Comparison of ENCODE assay signal across 8 mouse cellular contexts in genomic region chr1:134053207-134053606, GRCm38 (mm10). TPM values are rescaled to one million over a fixed set of nuclear protein-coding genes. Genes with fewer than 3 reads are reported as not detected.
DNase-seq lines count a peak whose midpoint lies in the region; ATAC-seq and TF ChIP-seq lines count a peak whose summit lies in the region.

No protein-coding gene starts in this region.

- no peak overlapping the region for H3K4me3 ChIP-seq in CH12.LX (replicated peaks in 1 of 3; ENCODE audit: low read depth in 2 of 3, low read length in 2 of 3, poor library complexity in 1 of 3)
- H3K4me3 ChIP-seq in bone marrow macrophage, adult 2 months (ENCODE audit: insufficient read depth, low read length), result no peak overlapping the region
- H3K4me3 ChIP-seq in embryonic fibroblast, embryonic 13.5 days (ENCODE audit: insufficient read depth, low read length), result no peak overlapping the region
- no peak overlapping the region for H3K4me3 ChIP-seq in heart, embryonic 12.5 days

- peak; percentile 92 to 98 for TF ChIP-seq CTCF in CH12.LX (conservative IDR thresholded peaks at IDR 0.05 in 1 of 2, IDR thresholded peaks at IDR 0.05 in 1 of 2; ENCODE audit: low read depth in 2 of 2, low read length in 2 of 2)
- peak; percentile 52 for TF ChIP-seq CTCF in bone marrow macrophage, adult 2 months (IDR thresholded peaks at IDR 0.05; ENCODE audit: low read depth, low read length)
- peak; percentile 87 for TF ChIP-seq CTCF in embryonic fibroblast, embryonic 13.5 days (IDR thresholded peaks at IDR 0.05; ENCODE audit: borderline replicate concordance, insufficient read depth, low read length)

- H3K9ac ChIP-seq in CH12.LX (ENCODE audit: insufficient read depth, low read depth), result no peak overlapping the region
- no peak overlapping the region for H3K9ac ChIP-seq in heart, embryonic 12.5 days

- H3K9me3 ChIP-seq in CH12.LX (replicated peaks; ENCODE audit: low read length), result no peaks in the 10 kb centered on the region
- H3K9me3 ChIP-seq in heart, embryonic 12.5 days (replicated peaks), result no peaks in the 10 kb centered on the region

- peak; percentile 96 for TF ChIP-seq RAD21 in CH12.LX (IDR thresholded peaks at IDR 0.05; ENCODE audit: low read depth, low read length)

- no peak overlapping the region for H3K27ac ChIP-seq in CH12.LX (ENCODE audit: insufficient read depth, low read depth)
- H3K27ac ChIP-seq in bone marrow macrophage, adult 2 months (ENCODE audit: insufficient read depth, low read depth, low read length), result no peak overlapping the region
- H3K27ac ChIP-seq in embryonic fibroblast, embryonic 13.5 days (ENCODE audit: insufficient read depth, low read length), result no peak overlapping the region
- H3K27ac ChIP-seq in heart, embryonic 12.5 days (ENCODE audit: poor library complexity, severe bottlenecking), result no peak overlapping the region

- no peaks in the 10 kb centered on the region for H3K36me3 ChIP-seq in CH12.LX (replicated peaks in 1 of 2; ENCODE audit: control insufficient read depth in 1 of 2, insufficient read depth in 1 of 2, low read length in 1 of 2)
- no peaks in the 10 kb centered on the region for H3K36me3 ChIP-seq in heart, embryonic 12.5 days

- TF ChIP-seq EP300 in CH12.LX (IDR thresholded peaks at IDR 0.05; ENCODE audit: low read length), result no peak

- dilution Hi-C loops in CH12.LX (cut with MboI; ENCODE audit: extremely low pct_ligation_motif_present, extremely low pct_unique_long_range_greater_than_20kb, low sequenced_read_pairs), result no loop called here

- in situ Hi-C loops in CH12.LX (cut with MboI; ENCODE audit: low pct_ligation_motif_present, low pct_unique_long_range_greater_than_20kb, low sequenced_read_pairs), result no loop called here

- peaks cover 0 to 12% of the 10 kb centered on the region in 2 experiments; a peak in 2 of 4 replicates for H3K4me1 ChIP-seq in CH12.LX (ENCODE audit: control insufficient read depth in 1 of 2, insufficient read depth in 2 of 2)
- no peaks in the 10 kb centered on the region for H3K4me1 ChIP-seq in bone marrow macrophage, adult 2 months (ENCODE audit: control insufficient read depth, insufficient read depth, low read length)
- H3K4me1 ChIP-seq in embryonic fibroblast, embryonic 13.5 days (ENCODE audit: control insufficient read depth, insufficient read depth, low read length), result no peaks in the 10 kb centered on the region
- peaks cover 9% of the 10 kb centered on the region; the same call in 1 of the 2 replicates for H3K4me1 ChIP-seq in heart, embryonic 12.5 days (replicated peaks)

- WGBS in heart, embryonic 12.5 days, result 7% methylated on average over 6 of the region's 6 CpGs

- no peak for TF ChIP-seq POLR2A in CH12.LX (IDR thresholded peaks at IDR 0.05; ENCODE audit: low read depth, low read length)
- TF ChIP-seq POLR2A in bone marrow macrophage, adult 2 months (IDR thresholded peaks at IDR 0.05; ENCODE audit: borderline replicate concordance, low read depth, low read length), result no peak
- no peak for TF ChIP-seq POLR2A in embryonic fibroblast, embryonic 13.5 days (IDR thresholded peaks at IDR 0.05; ENCODE audit: low read depth, low read length)

- no peak overlapping the region for H3K4me2 ChIP-seq in CH12.LX (ENCODE audit: insufficient read depth, low read depth, poor library complexity, severe bottlenecking)
- no peak overlapping the region for H3K4me2 ChIP-seq in heart, embryonic 12.5 days

- no peaks in the 10 kb centered on the region for H3K79me2 ChIP-seq in CH12.LX (replicated peaks; ENCODE audit: control insufficient read depth, extremely low read depth, insufficient read depth, poor library complexity, severe bottlenecking)

- DNase-seq in CH12.LX (ENCODE audit: extremely low read depth), result peak; percentile 79
- peak; percentile 93 to 94 for DNase-seq in kidney, postnatal 4 days
- peak; percentile 86 to 88 for DNase-seq in lung, adult 18-20 months
- DNase-seq in ovary, postnatal 36 days (ENCODE audit: low spot score), result peak; percentile 82
- DNase-seq in thymus, postnatal 14 days, result peak; percentile 92

- H3K27me3 ChIP-seq in CH12.LX (replicated peaks), result peaks cover 55% of the 10 kb centered on the region
- 0 out of 2 replicates have a peak, but pooled peaks cover 5% of the 10 kb centered on the region for H3K27me3 ChIP-seq in heart, embryonic 12.5 days (replicated peaks)

- ATAC-seq in heart, embryonic 12.5 days (ENCODE audit: insufficient number of reproducible peaks, low FRiP score), result peak; percentile 62

TF ChIP-seq in CH12.LX, 34 proteins besides CTCF, POLR2A, EP300 and RAD21:
- TF ChIP-seq TCF12 (IDR thresholded peaks at IDR 0.05; ENCODE audit: low read depth, low read length) (no peak), SMC3 (IDR thresholded peaks at IDR 0.05; ENCODE audit: low read depth, low read length) (peak; percentile 91), MYC (IDR thresholded peaks at IDR 0.05; ENCODE audit: low read depth, low read length) (0 out of 2 replicates have a peak, but pooled peaks have one; percentile 24), ZC3H11A (IDR thresholded peaks at IDR 0.05; ENCODE audit: low read depth, low read length) (peak; percentile 24; the same call in 1 of the 2 replicates)

RNA-seq across cellular contexts. Expression of gene Fmod, which starts 16.2 kb away (rescaled TPM):
- total RNA-seq in CH12.LX (2012; rRNA removed) (not detected in 2 replicates), CH12.LX (2014; rRNA removed) (not detected in 2 replicates)
- not detected in 2 replicates for polyA plus RNA-seq in CH12.LX (2012; ENCODE audit: insufficient read length, low read depth)
- polyA plus RNA-seq in bone marrow macrophage, adult 2 months (2012; ENCODE audit: insufficient read depth, insufficient read length, missing spikeins), result not detected in 2 replicates
- 35.4 and 74.2 TPM in 2 replicates for polyA plus RNA-seq in embryonic fibroblast, embryonic 13.5 days (2011; ENCODE audit: insufficient read length, low read depth, missing spikeins)
- 15.7 and 17.5 TPM in 2 replicates for polyA plus RNA-seq in heart, embryonic 12.5 days (2016; fragmentation: Nextera tagmentation; extraction: Ambion mirVana)

RNA-seq across cellular contexts. Expression of gene Btg2, which starts 25.7 kb away (rescaled TPM):
- 11.6 and 14.4 TPM in 2 replicates for total RNA-seq in CH12.LX (2012; rRNA removed)
- 14.8 and 19.7 TPM in 2 replicates for total RNA-seq in CH12.LX (2014; rRNA removed)
- 6.9 and 7.2 TPM in 2 replicates for polyA plus RNA-seq in CH12.LX (2012; ENCODE audit: insufficient read length, low read depth)
- polyA plus RNA-seq in bone marrow macrophage, adult 2 months (2012; ENCODE audit: insufficient read depth, insufficient read length, missing spikeins), result 52.4 and 54.4 TPM in 2 replicates
- 96.4 and 125 TPM in 2 replicates for polyA plus RNA-seq in embryonic fibroblast, embryonic 13.5 days (2011; ENCODE audit: insufficient read length, low read depth, missing spikeins)
- 37.8 and 40.4 TPM in 2 replicates for polyA plus RNA-seq in heart, embryonic 12.5 days (2016; fragmentation: Nextera tagmentation; extraction: Ambion mirVana)

RNA-seq across cellular contexts. Expression of gene Chit1, which starts 57.8 kb away (rescaled TPM):
- total RNA-seq in CH12.LX (2012; rRNA removed) (0.25 and 0.71 TPM in 2 replicates), CH12.LX (2014; rRNA removed) (0.28 and 0.47 TPM in 2 replicates)
- polyA plus RNA-seq in CH12.LX (2012; ENCODE audit: insufficient read length, low read depth), result 0.18 and 0.36 TPM in 2 replicates
- polyA plus RNA-seq in bone marrow macrophage, adult 2 months (2012; ENCODE audit: insufficient read depth, insufficient read length, missing spikeins), result not detected in 2 replicates
- not detected in 2 replicates for polyA plus RNA-seq in embryonic fibroblast, embryonic 13.5 days (2011; ENCODE audit: insufficient read length, low read depth, missing spikeins)
- polyA plus RNA-seq in heart, embryonic 12.5 days (2016; fragmentation: Nextera tagmentation; extraction: Ambion mirVana), result 0.32 and 0.49 TPM in 2 replicates

Comparison
In these comparisons a context has a peak if more than half of its experiments do, and no peak if none do; other contexts are left out.
1. RNA of gene Fmod, which starts 16.2 kb away (polyA plus RNA-seq): 35.4 to 74.2 TPM in embryonic fibroblast, embryonic 13.5 days and 15.7 to 17.5 TPM in heart, embryonic 12.5 days; not detected in bone marrow macrophage, adult 2 months and not detected in CH12.LX; every median in the first group is over 10 times any median in the second.
2. Peak in every context shown above with its lines, with median percentiles within 50 percentile points of each other: DNase-seq and CTCF ChIP-seq.